Mouse (Mus musculus) erythroblast, adult 5-6 weeks (primary cell): ENCODE measurements at regions not wholly inside any gene's neighbourhood (a gene's known extent, or its start where the extent isn't known, plus 50 kb on each side); places are given as distances from the start of the nearest gene placed in this dataset.

ENCODE experiments used
- ATAC-seq: replicated peaks from 2 replicates; pipeline ENCODE4 v1.8.0; 2016; ENCODE audit warnings: moderate number of reproducible peaks, mild to moderate bottlenecking, moderate TSS enrichment, inconsistent platforms; ENCODE audit not compliant: poor library complexity, low FRiP score, severe bottlenecking

GRCm38 (mm10) chr15:85658101-85658885, 76.0 kb upstream of the Wnt7b start:
- ATAC-seq: peak; percentile 15; the same call in 1 of the 2 replicates

- no peak for ATAC-seq
These were observed 74.0 kb upstream of the Ppara start for GRCm38 (mm10) chr15:85660528-85661392.

GRCm38 (mm10) chr15:85661393-85661690, 73.4 kb upstream of the Ppara start:
- ATAC-seq: no peak

GRCm38 (mm10) chr15:85661771-85662170, 73.0 kb upstream of the Ppara start:
- no peak for ATAC-seq

GRCm38 (mm10) chr15:85662271-85662670, 72.5 kb upstream of the Ppara start:
- ATAC-seq: no peak

GRCm38 (mm10) chr15:85662673-85663072, 72.1 kb upstream of the Ppara start:
- ATAC-seq: no peak

GRCm38 (mm10) chr15:85663757-85664431, 70.9 kb upstream of the Ppara start:
- no peak for ATAC-seq

- no peak for ATAC-seq
These were observed 70.4 kb upstream of the Ppara start for GRCm38 (mm10) chr15:85664432-85664828.

- ATAC-seq: no peak
These were observed 69.5 kb upstream of the Ppara start for GRCm38 (mm10) chr15:85665181-85665821.

- no peak for ATAC-seq
These were observed 68.3 kb upstream of the Ppara start for GRCm38 (mm10) chr15:85666496-85666895.

GRCm38 (mm10) chr15:85667381-85667791, 67.4 kb upstream of the Ppara start:
- no peak for ATAC-seq

- ATAC-seq: no peak
These were observed 66.7 kb upstream of the Ppara start for GRCm38 (mm10) chr15:85667906-85668590.

GRCm38 (mm10) chr15:85668871-85669651, 65.7 kb upstream of the Ppara start:
- peak; percentile 32 for ATAC-seq

GRCm38 (mm10) chr15:85669652-85670175, 65.1 kb upstream of the Ppara start:
- ATAC-seq: peak; percentile 48

- ATAC-seq: peak; percentile 56
These were observed 64.5 kb upstream of the Ppara start for GRCm38 (mm10) chr15:85670176-85670788.

- ATAC-seq: no peak
These were observed 63.7 kb upstream of the Ppara start for GRCm38 (mm10) chr15:85670789-85671700.

- ATAC-seq: no peak
These were observed 63.0 kb upstream of the Ppara start for GRCm38 (mm10) chr15:85671701-85672191.
